ENCODE assay signal across 9 mouse cellular contexts in genomic region chr13:99513990-99514389, GRCm38 (mm10). TPM values are rescaled to one million over a fixed set of nuclear protein-coding genes. Genes with fewer than 3 reads are reported as not detected.
A peak's percentile ranks its signal among the peaks of the same experiment; 100 is the strongest.
DNase-seq lines count a peak whose midpoint lies in the region; ATAC-seq lines count a peak whose summit lies in the region.
"Had no signal": no experiment of that assay in that cellular context is flagged by ENCODE, and none has a peak within 500 bp of the region (broad histone marks: within the 10 kb centered on the region; RNA-seq: fewer than 3 reads in every experiment).

No protein-coding gene starts in this region.

- H3K9ac ChIP-seq in embryonic facial prominence, embryonic 15.5 days = no peak overlapping the region
- H3K9ac ChIP-seq in hindbrain, embryonic 16.5 days (ENCODE audit: low read depth, low read length) = peak overlapping the region; percentile 94
- peak overlapping the region; percentile 99 for H3K9ac ChIP-seq in neural tube, embryonic 13.5 days

- ATAC-seq in frontal cortex, adult (ENCODE audit: low TSS enrichment) = 0 out of 2 replicates have a peak, but pooled peaks have one; percentile 9
- no peak for ATAC-seq in embryonic facial prominence, embryonic 15.5 days (ENCODE audit: insufficient number of reproducible peaks, low FRiP score, low TSS enrichment, low read depth)
- no peak for ATAC-seq in hindbrain, embryonic 16.5 days
- ATAC-seq in neural tube, embryonic 13.5 days (ENCODE audit: low read depth) = no peak

- H3K4me1 ChIP-seq in embryonic facial prominence, embryonic 15.5 days = peaks cover 32% of the 10 kb centered on the region
- H3K4me1 ChIP-seq in hindbrain, embryonic 16.5 days (ENCODE audit: control insufficient read depth, insufficient read depth, low read depth, low read length) = peaks cover 27% of the 10 kb centered on the region
- H3K4me1 ChIP-seq in neural tube, embryonic 13.5 days (replicated peaks) = peaks cover 57% of the 10 kb centered on the region

- no peaks in the 10 kb centered on the region for H3K27me3 ChIP-seq in embryonic facial prominence, embryonic 15.5 days
- no peaks in the 10 kb centered on the region for H3K27me3 ChIP-seq in hindbrain, embryonic 16.5 days (replicated peaks; ENCODE audit: control insufficient read depth, insufficient read depth, low read length)
- H3K27me3 ChIP-seq in neural tube, embryonic 13.5 days = no peaks in the 10 kb centered on the region

- H3K36me3 ChIP-seq in embryonic facial prominence, embryonic 15.5 days = no peaks in the 10 kb centered on the region
- no peaks in the 10 kb centered on the region for H3K36me3 ChIP-seq in hindbrain, embryonic 16.5 days (ENCODE audit: control insufficient read depth, insufficient read depth, low read length)
- H3K36me3 ChIP-seq in neural tube, embryonic 13.5 days = 0 out of 2 replicates have a peak, but pooled peaks cover 5% of the 10 kb centered on the region

- DNase-seq in frontal cortex, postnatal 10 days (ENCODE audit: low spot score in 2 of 2) = no peak
- peak; percentile 67 for DNase-seq in adrenal gland, adult 2 months
- DNase-seq in gastrocnemius, postnatal 10 days = no peak
- no peak for DNase-seq in layer of hippocampus, postnatal 25 days (ENCODE audit: extremely low spot score in 1 of 2, low spot score in 1 of 2)

- H3K27ac ChIP-seq in embryonic facial prominence, embryonic 15.5 days (replicated peaks) = peak overlapping the region; percentile 69
- H3K27ac ChIP-seq in hindbrain, embryonic 16.5 days (ENCODE audit: low read depth, low read length) = peak overlapping the region; percentile 99
- peak overlapping the region; percentile 97 for H3K27ac ChIP-seq in neural tube, embryonic 13.5 days (replicated peaks)

- WGBS in embryonic facial prominence, embryonic 15.5 days = 20% methylated on average over 10 of the region's 10 CpGs
- 4% methylated on average over 10 of the region's 10 CpGs for WGBS in hindbrain, embryonic 16.5 days
- WGBS in neural tube, embryonic 13.5 days = 9% methylated on average over 10 of the region's 10 CpGs

- H3K9me3 ChIP-seq in embryonic facial prominence, embryonic 15.5 days (replicated peaks) = no peaks in the 10 kb centered on the region
- no peaks in the 10 kb centered on the region for H3K9me3 ChIP-seq in hindbrain, embryonic 16.5 days (ENCODE audit: control insufficient read depth, low read length)
- H3K9me3 ChIP-seq in neural tube, embryonic 13.5 days = no peaks in the 10 kb centered on the region

- peak overlapping the region; percentile 94 for H3K4me2 ChIP-seq in embryonic facial prominence, embryonic 15.5 days (replicated peaks)
- peak overlapping the region; percentile 89 for H3K4me2 ChIP-seq in hindbrain, embryonic 16.5 days (ENCODE audit: low read length)
- peak overlapping the region; percentile 68 for H3K4me2 ChIP-seq in neural tube, embryonic 13.5 days

- peak overlapping the region; percentile 68 for H3K4me3 ChIP-seq in embryonic facial prominence, embryonic 15.5 days (replicated peaks)
- peak overlapping the region; percentile 86 for H3K4me3 ChIP-seq in hindbrain, embryonic 16.5 days (ENCODE audit: low read length)
- peak overlapping the region; percentile 90 for H3K4me3 ChIP-seq in neural tube, embryonic 13.5 days
- H3K4me3 ChIP-seq: erythroblast, embryonic 14.5 days had no signal

RNA-seq across cellular contexts. Expression of gene Map1b, which starts 2.4 kb away (rescaled TPM):
- 100 to 1,000 TPM; 107 to 110 TPM for total RNA-seq in adrenal gland, adult 2 months (2021)
- 2.4 and 4.0 TPM in 2 replicates for polyA plus RNA-seq in adrenal gland, adult 2 months (2012; rRNA removed)
- polyA plus RNA-seq in embryonic facial prominence, embryonic 15.5 days (2015; fragmentation: Nextera tagmentation; extraction: Ambion mirVana) = 163 and 172 TPM in 2 replicates
- 1,907 and 2,195 TPM in 2 replicates for polyA plus RNA-seq in hindbrain, embryonic 16.5 days (2015; fragmentation: Nextera tagmentation; extraction: Ambion mirVana)
- 1,780 and 1,799 TPM in 2 replicates for polyA plus RNA-seq in neural tube, embryonic 13.5 days (2015; fragmentation: Nextera tagmentation; extraction: Ambion mirVana)
- total RNA-seq in gastrocnemius, postnatal 10 days (2021) = 10 to 100 TPM; 30.9 to 37.7 TPM
- 100 to 1,000 TPM; 620 to 712 TPM for total RNA-seq in layer of hippocampus, postnatal 25 days (2021)
- polyA plus RNA-seq: erythroblast, embryonic 14.5 days had no signal

Comparison
In these comparisons a context has a peak if more than half of its experiments do, and no peak if none do; other contexts are left out.
1. RNA of gene Map1b, which starts 2.4 kb away (polyA plus RNA-seq): 1,907 to 2,195 TPM in hindbrain, embryonic 16.5 days, 1,780 to 1,799 TPM in neural tube, embryonic 13.5 days and 163 to 172 TPM in embryonic facial prominence, embryonic 15.5 days; 2.4 to 4.0 TPM in adrenal gland, adult 2 months; every median in the first group is over 10 times any median in the second.
2. Peak in every context shown above with its lines, with median percentiles within 50 percentile points of each other: H3K27ac ChIP-seq, H3K4me2 ChIP-seq and H3K4me3 ChIP-seq.